Mouse (Mus musculus) heart, adult 2 months (tissue): ENCODE data around the gene Agpat4.

Experiments
- CTCF ChIP-seq: fragments of 200-600 bp; IDR thresholded peaks from 2 replicates; pipeline ENCODE4 v1.8.1; 2022; ENCODE audit warnings: antibody characterized with exemption, mild to moderate bottlenecking, moderate library complexity
- EP300 ChIP-seq: fragments of 200-500 bp; IDR thresholded peaks from 2 replicates; pipeline ENCODE4 v1.6.1; 2011; ENCODE audit warnings: low read depth, low read length, control low read depth; ENCODE audit not compliant: insufficient read depth
- POLR2A ChIP-seq: fragments of 200-500 bp; IDR thresholded peaks from 2 replicates; pipeline ENCODE4 v1.6.1; 2011; ENCODE audit warnings: mild to moderate bottlenecking, low read depth, low read length, control low read depth; ENCODE audit not compliant: insufficient read depth

DNA sequence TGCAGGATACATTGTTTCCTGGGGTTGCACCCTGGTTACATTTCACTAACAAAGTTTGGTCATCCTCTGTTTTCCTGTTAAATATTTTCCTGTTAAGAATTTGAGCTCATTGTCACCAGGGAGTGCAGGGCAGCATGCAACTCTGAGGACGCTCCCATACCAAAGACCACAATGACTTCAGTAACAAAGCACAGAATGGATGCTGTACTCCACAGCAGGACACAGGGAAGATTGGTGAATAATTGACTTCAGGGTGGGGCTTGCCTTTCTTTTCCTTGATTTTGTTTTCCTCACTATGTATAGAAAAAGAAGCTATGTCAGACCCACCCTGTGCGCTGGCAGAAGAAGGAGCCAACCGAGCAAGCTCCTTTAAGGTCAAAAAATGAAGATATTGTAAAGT is 38.2 kb downstream of the Agpat4 start:
- TF ChIP-seq CTCF: no peak
- TF ChIP-seq POLR2A: no peak
- no peak for TF ChIP-seq EP300
